Mouse (Mus musculus) liver, embryonic 13.5 days (tissue): Measurements from ENCODE around the gene Fam71a. TPM values are rescaled to one million over a fixed set of nuclear protein-coding genes. Genes with fewer than 3 reads are reported as not detected.

Experiments used
- ATAC-seq: fragments of 200-750 bp; cut with Nextera tagmentation; 2 replicates; pipeline ENCODE4 v1.8.0; 2017; ENCODE audit warnings: low read depth, mild to moderate bottlenecking, moderate number of reproducible peaks, moderate library complexity
- DNase-seq: peaks from one replicate; pipeline ENCODE4 v3.0.0; 2022
- H3K27ac ChIP-seq: fragments of 300-500 bp; sonication (generic); 2 replicates; pipeline ENCODE4 v1.5.1; 2015; ENCODE audit warnings: moderate library complexity, mild to moderate bottlenecking, inconsistent platforms
- H3K27me3 ChIP-seq: fragments of 300-500 bp; sonication (generic); 2 replicates; pipeline ENCODE4 v1.6.1; 2015; ENCODE audit warnings: mild to moderate bottlenecking, inconsistent platforms
- H3K36me3 ChIP-seq: fragments of 300-500 bp; sonication (generic); 2 replicates; pipeline ENCODE4 v1.6.1; 2015; ENCODE audit warnings: mild to moderate bottlenecking, inconsistent platforms
- H3K4me1 ChIP-seq: fragments of 300-500 bp; sonication (generic); replicated peaks from 2 replicates; pipeline ENCODE4 v1.6.1; 2015; ENCODE audit warnings: inconsistent platforms
- H3K4me2 ChIP-seq: fragments of 300-500 bp; sonication (generic); 2 replicates; pipeline ENCODE4 v1.6.1; 2015; ENCODE audit warnings: inconsistent platforms, mild to moderate bottlenecking, moderate library complexity
- H3K4me3 ChIP-seq: fragments of 300-500 bp; sonication (generic); replicated peaks from 2 replicates; pipeline ENCODE4 v1.5.1; 2015; ENCODE audit warnings: mild to moderate bottlenecking, inconsistent platforms
- H3K9ac ChIP-seq: fragments of 300-500 bp; sonication (generic); 2 replicates; pipeline ENCODE4 v1.6.1; 2015; ENCODE audit warnings: mild to moderate bottlenecking, inconsistent platforms
- H3K9me3 ChIP-seq: fragments of 300-500 bp; sonication (generic); replicated peaks from 2 replicates; pipeline ENCODE4 v1.6.1; 2016; ENCODE audit warnings: inconsistent platforms
- WGBS: fragments of 180-500 bp; shearing (Covaris S2); methylation state at CpG from one replicate; pipeline ENCODE4 v1.1.7; 2015; ENCODE audit not compliant: insufficient replicate concordance; 5-methylcytosine and 5-hydroxymethylcytosine counted together
- polyA plus RNA-seq: library from polyadenylated mRNA; unstranded; fragments of >200 nt; fragmentation: Nextera tagmentation; extraction: Ambion mirVana; gene quantifications from 2 replicates; pipeline ENCODE4 v1.2.1, GENCODE M21; 2015

Fam71a gene
- polyA plus RNA-seq, 1 experiment from 2014 or later, result not detected

- DNase-seq (no peak), ATAC-seq (peak; percentile 31; the same call in 1 of the 2 replicates)
- Histone ChIP-seq H3K27me3 (peaks cover 7% of the 10 kb centered on the region; the same call in 1 of the 2 replicates), H3K4me3 (no peak overlapping the region), H3K27ac (no peak overlapping the region), H3K9me3 (no peaks in the 10 kb centered on the region), H3K36me3 (no peaks in the 10 kb centered on the region), H3K4me1 (peaks cover 15% of the 10 kb centered on the region), H3K4me2 (no peak overlapping the region), H3K9ac (no peak overlapping the region)
- 14% methylated on average over 7 of the region's 7 CpGs for WGBS
These were observed 25.6 kb downstream of the Fam71a start for GRCm38 (mm10) chr1:191138874-191139495.

DNA sequence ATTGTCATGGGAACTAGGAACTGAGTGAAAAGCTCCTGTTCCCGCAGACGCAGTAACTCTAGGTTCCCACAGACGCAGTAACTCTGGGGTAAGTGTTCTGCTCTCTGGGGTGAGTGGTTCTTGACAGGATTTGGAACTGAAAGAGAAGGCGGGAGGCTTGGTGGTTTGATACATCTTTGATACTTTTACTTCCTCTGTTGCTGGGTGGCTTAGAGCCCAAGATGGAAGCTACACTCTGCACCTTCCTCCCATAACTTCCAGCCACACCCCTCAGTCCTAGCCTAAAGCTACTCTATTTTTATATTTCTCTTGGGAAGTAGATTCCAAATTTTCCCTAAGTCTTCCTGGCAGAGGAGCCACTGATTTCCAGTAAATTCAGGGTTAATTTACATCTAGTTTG lies 26.2 kb downstream of the Fam71a start:
- ATAC-seq (no peak), DNase-seq (no peak)
- WGBS, result 71% methylated on average over 4 of the region's 4 CpGs
- H3K36me3 ChIP-seq, result no peaks in the 10 kb centered on the region
- H3K9me3 ChIP-seq, result no peaks in the 10 kb centered on the region
- no peak overlapping the region for H3K27ac ChIP-seq
- H3K4me3 ChIP-seq, result no peak overlapping the region
- peaks cover 18% of the 10 kb centered on the region for H3K4me1 ChIP-seq
- peaks cover 7% of the 10 kb centered on the region; the same call in 1 of the 2 replicates for H3K27me3 ChIP-seq
- no peak overlapping the region for H3K9ac ChIP-seq
- H3K4me2 ChIP-seq, result no peak overlapping the region

GRCm38 (mm10) chr1:191135406-191135805 lies 29.2 kb downstream of the Fam71a start:
- Histone ChIP-seq H3K4me1 (peaks cover 34% of the 10 kb centered on the region), H3K27me3 (peaks cover 7% of the 10 kb centered on the region; the same call in 1 of the 2 replicates), H3K4me3 (no peak overlapping the region), H3K27ac (no peak overlapping the region), H3K9ac (no peak overlapping the region), H3K9me3 (no peaks in the 10 kb centered on the region), H3K4me2 (no peak overlapping the region), H3K36me3 (no peaks in the 10 kb centered on the region)
- WGBS, result 51% methylated on average over 4 of the region's 4 CpGs
- ATAC-seq (no peak), DNase-seq (no peak)

DNA sequence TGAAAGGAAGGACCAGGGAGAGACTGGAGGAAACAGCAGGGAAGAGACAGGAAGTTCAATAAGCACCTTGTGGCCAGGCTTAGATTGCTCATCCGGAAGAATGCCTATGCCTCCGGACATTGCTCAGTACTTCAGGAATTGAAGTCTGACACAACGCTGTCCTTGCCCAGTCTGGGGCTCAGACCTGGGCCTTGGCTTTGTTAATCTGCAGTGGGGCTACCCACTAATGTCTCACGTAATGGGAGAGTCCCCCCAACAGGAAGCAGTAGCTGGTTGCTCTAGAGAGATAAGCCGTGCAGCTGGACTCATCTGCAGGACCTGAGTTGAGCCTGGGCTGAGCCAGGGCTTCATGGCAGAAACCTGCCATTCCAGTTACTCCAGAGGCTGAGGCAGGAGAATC lies 31.7 kb downstream of the Fam71a start:
- Histone ChIP-seq H3K36me3 (no peaks in the 10 kb centered on the region), H3K9ac (no peak overlapping the region), H3K4me2 (peak overlapping the region; percentile 9; the same call in 1 of the 2 replicates), H3K27ac (no peak overlapping the region), H3K9me3 (peaks cover 2% of the 10 kb centered on the region; the same call in 1 of the 2 replicates), H3K4me1 (peaks cover 19% of the 10 kb centered on the region), H3K27me3 (peaks cover 7% of the 10 kb centered on the region; the same call in 1 of the 2 replicates), H3K4me3 (no peak overlapping the region)
- ATAC-seq, result peak; percentile 72
- DNase-seq, result no peak
- WGBS, result 12% methylated on average over 5 of the region's 5 CpGs

- H3K4me1 ChIP-seq, result peaks cover 19% of the 10 kb centered on the region
- H3K27ac ChIP-seq, result no peak overlapping the region
- 0 out of 2 replicates have a peak overlapping the region, but pooled peaks have one; percentile 9 for H3K4me2 ChIP-seq
- ATAC-seq, result no peak
- H3K27me3 ChIP-seq, result peaks cover 2% of the 10 kb centered on the region; the same call in 1 of the 2 replicates
- 46% methylated on average over 5 of the region's 5 CpGs for WGBS
- peaks cover 2% of the 10 kb centered on the region; the same call in 1 of the 2 replicates for H3K9me3 ChIP-seq
- H3K36me3 ChIP-seq, result no peaks in the 10 kb centered on the region
- no peak overlapping the region for H3K9ac ChIP-seq
- H3K4me3 ChIP-seq, result no peak overlapping the region
- no peak for DNase-seq
These were observed 32.4 kb downstream of the Fam71a start for GRCm38 (mm10) chr1:191132240-191132639.

DNA sequence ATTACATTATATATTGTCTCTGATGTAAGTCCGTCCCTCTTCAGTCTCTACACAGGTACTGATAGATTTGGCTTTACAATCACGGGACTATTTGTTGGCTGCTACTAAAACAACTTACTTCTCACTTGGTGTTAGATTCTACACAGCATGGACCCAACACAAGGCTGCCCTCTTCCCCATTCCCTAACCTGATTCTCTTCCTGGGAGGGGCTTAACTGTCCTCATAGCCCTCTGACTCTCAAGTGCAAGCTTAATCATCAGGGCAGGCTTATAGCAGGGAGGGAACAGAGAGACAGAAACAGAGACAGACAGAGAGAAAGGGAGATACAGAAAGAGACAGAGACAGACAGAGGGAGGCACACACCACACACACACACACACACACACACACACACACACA lies 32.9 kb downstream of the Fam71a start:
- Histone ChIP-seq H3K27ac (no peak overlapping the region), H3K27me3 (no peaks in the 10 kb centered on the region), H3K4me3 (no peak overlapping the region), H3K4me2 (no peak overlapping the region), H3K9ac (no peak overlapping the region), H3K36me3 (no peaks in the 10 kb centered on the region), H3K9me3 (peaks cover 2% of the 10 kb centered on the region; the same call in 1 of the 2 replicates), H3K4me1 (peaks cover 19% of the 10 kb centered on the region)
- 58% methylated on average over 2 of the region's 2 CpGs for WGBS
- DNase-seq (no peak), ATAC-seq (no peak)

DNA sequence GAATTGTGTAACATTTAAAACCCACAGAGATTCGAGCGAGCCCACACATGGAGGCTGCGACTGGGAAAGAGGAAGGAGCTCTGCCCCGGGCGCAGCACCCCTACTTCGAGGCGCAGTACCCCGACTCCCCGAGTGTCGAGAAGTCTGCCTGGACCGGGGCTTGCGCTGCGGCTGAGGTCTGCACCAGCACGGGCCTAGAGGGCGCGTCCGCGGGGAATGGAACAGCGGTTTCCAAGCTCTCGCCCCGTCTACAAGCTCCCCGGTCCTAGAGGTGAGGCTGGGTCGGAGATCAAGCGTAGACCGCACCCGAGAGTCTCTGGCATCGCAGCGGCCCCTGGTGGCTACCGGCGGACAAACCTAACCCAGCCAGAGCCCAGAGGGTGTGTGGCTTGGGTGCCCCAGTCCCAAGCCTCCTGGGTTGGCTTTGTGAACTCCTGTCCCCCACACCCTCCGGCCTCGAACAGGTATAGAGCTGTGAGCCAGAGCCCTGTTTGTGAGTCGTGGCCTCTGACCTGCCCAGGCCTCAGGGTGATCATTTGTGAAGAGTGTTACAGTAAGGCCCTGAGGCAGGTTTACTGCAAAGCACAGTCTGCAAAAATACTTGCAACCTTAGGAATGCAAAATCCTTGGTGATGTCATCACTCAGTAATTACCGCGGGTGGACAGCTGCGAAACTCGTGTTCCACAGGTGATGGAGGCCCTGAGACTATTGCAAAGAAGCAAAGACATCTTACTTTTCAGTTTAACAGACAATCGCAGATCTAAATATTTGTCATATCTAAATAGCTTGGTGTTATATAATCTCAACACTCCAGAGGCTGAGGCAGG lies 38.6 kb downstream of the Fam71a start:
- Histone ChIP-seq H3K4me2 (peak overlapping the region; percentile 56), H3K9ac (no peak overlapping the region), H3K4me3 (no peak overlapping the region; the same call in 1 of the 2 replicates), H3K27ac (no peak overlapping the region), H3K4me1 (peaks cover 4% of the 10 kb centered on the region; the same call in 1 of the 2 replicates), H3K36me3 (no peaks in the 10 kb centered on the region), H3K27me3 (peaks cover 16% of the 10 kb centered on the region; the same call in 1 of the 2 replicates), H3K9me3 (peaks cover 2% of the 10 kb centered on the region; the same call in 1 of the 2 replicates)
- DNase-seq, result no peak
- WGBS, result 7% methylated on average over 38 of the region's 38 CpGs
- ATAC-seq, result peak; percentile 88

- Histone ChIP-seq H3K9ac (no peak overlapping the region), H3K27ac (no peak overlapping the region), H3K36me3 (no peaks in the 10 kb centered on the region), H3K4me3 (no peak overlapping the region), H3K27me3 (peaks cover 16% of the 10 kb centered on the region; the same call in 1 of the 2 replicates), H3K4me1 (peaks cover 4% of the 10 kb centered on the region; the same call in 1 of the 2 replicates), H3K9me3 (no peaks in the 10 kb centered on the region; the same call in 1 of the 2 replicates), H3K4me2 (no peak overlapping the region)
- 51% methylated on average over 4 of the region's 4 CpGs for WGBS
- DNase-seq, result no peak
- ATAC-seq, result no peak
These were observed 40.3 kb downstream of the Fam71a start for GRCm38 (mm10) chr1:191124288-191124687.

- DNase-seq, result no peak
- Histone ChIP-seq H3K4me3 (no peak overlapping the region), H3K36me3 (no peaks in the 10 kb centered on the region), H3K9me3 (no peaks in the 10 kb centered on the region), H3K27ac (no peak overlapping the region), H3K4me2 (no peak overlapping the region), H3K9ac (no peak overlapping the region), H3K27me3 (peaks cover 16% of the 10 kb centered on the region; the same call in 1 of the 2 replicates), H3K4me1 (peaks cover 10% of the 10 kb centered on the region)
- 45% methylated on average over 2 of the region's 2 CpGs for WGBS
- ATAC-seq, result no peak
These were observed 40.9 kb downstream of the Fam71a start for GRCm38 (mm10) chr1:191123696-191124095.

- ATAC-seq, result no peak
- Histone ChIP-seq H3K27me3 (peaks cover 16% of the 10 kb centered on the region; the same call in 1 of the 2 replicates), H3K4me1 (peaks cover 13% of the 10 kb centered on the region), H3K27ac (no peak overlapping the region), H3K9ac (no peak overlapping the region), H3K4me2 (no peak overlapping the region), H3K9me3 (no peaks in the 10 kb centered on the region), H3K36me3 (no peaks in the 10 kb centered on the region), H3K4me3 (no peak overlapping the region)
- WGBS, result 45% methylated on average over 3 of the region's 3 CpGs
- no peak for DNase-seq
These were observed 41.9 kb downstream of the Fam71a start for GRCm38 (mm10) chr1:191122744-191123143.

DNA sequence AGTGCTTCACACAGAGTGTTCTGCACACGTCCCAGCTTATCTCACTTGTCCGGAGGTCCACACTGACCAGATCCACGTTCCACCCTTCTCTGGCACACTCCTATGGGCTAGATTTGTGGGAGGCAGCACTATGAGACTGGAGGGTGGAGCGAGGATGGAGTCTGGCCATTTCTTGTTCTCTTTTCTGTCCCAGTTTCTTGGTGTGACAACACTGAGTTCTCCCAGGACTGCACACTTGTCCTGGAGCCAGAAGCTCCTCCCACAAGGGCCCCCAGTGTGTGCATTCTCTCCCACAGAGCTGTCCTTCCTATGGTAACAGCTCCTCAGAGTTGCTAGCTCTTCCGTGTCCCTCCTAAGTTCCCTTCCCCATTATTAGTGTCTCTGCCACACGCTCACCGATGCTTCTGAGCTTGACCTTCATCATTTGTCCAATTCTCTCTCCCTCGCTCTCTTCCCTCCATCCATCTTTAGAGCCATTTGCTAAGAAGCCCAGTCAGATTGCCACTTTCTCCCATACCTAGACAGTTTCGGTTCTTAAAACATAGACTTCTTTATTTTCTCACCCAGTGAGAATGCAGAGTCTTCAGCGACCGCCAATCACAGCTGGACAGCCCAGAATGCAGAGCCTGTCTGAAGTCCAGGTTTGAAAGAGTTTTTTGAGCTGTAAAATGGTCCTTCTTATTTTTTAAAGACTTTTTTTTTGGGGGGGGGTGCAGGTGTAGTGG lies 48.9 kb downstream of the Fam71a start:
- Histone ChIP-seq H3K4me2 (no peak overlapping the region), H3K27me3 (no peaks in the 10 kb centered on the region), H3K4me1 (peaks cover 24% of the 10 kb centered on the region), H3K9me3 (no peaks in the 10 kb centered on the region), H3K27ac (no peak overlapping the region), H3K36me3 (no peaks in the 10 kb centered on the region), H3K9ac (no peak overlapping the region), H3K4me3 (no peak overlapping the region)
- no peak for DNase-seq
- 58% methylated on average over 11 of the region's 11 CpGs for WGBS
- peak; percentile 14; the same call in 1 of the 2 replicates for ATAC-seq
